Mouse (Mus musculus) embryonic facial prominence, embryonic 13.5 days (tissue): ENCODE data around the gene Agtpbp1. TPM values are rescaled to one million over a fixed set of nuclear protein-coding genes. Genes with fewer than 3 reads are reported as not detected.

Source experiments
- ATAC-seq: fragments of 200-750 bp; cut with Nextera tagmentation; 2 replicates; pipeline ENCODE4 v1.8.0; 2017; ENCODE audit warnings: low read depth; ENCODE audit not compliant: insufficient number of reproducible peaks, insufficient read depth, low FRiP score, low TSS enrichment
- H3K27ac ChIP-seq: fragments of 300-500 bp; sonication (generic); 2 replicates; pipeline ENCODE4 v1.5.1; 2015; ENCODE audit warnings: moderate library complexity, mild to moderate bottlenecking, inconsistent platforms
- H3K27me3 ChIP-seq: fragments of 300-500 bp; sonication (generic); 2 replicates; pipeline ENCODE4 v1.6.1; 2015; ENCODE audit warnings: mild to moderate bottlenecking, inconsistent platforms
- H3K36me3 ChIP-seq: fragments of 300-500 bp; sonication (generic); 2 replicates; pipeline ENCODE4 v1.6.1; 2015; ENCODE audit warnings: mild to moderate bottlenecking, inconsistent platforms
- H3K4me1 ChIP-seq: fragments of 300-500 bp; sonication (generic); 2 replicates; pipeline ENCODE4 v1.6.1; 2015; ENCODE audit warnings: inconsistent platforms
- H3K4me2 ChIP-seq: fragments of 300-500 bp; sonication (generic); 2 replicates; pipeline ENCODE4 v1.6.1; 2015; ENCODE audit warnings: moderate library complexity, mild to moderate bottlenecking, inconsistent platforms
- H3K4me3 ChIP-seq: fragments of 300-500 bp; sonication (generic); 2 replicates; pipeline ENCODE4 v1.5.1; 2015; ENCODE audit warnings: mild to moderate bottlenecking, inconsistent platforms
- H3K9ac ChIP-seq: fragments of 300-500 bp; sonication (generic); 2 replicates; pipeline ENCODE4 v1.6.1; 2015; ENCODE audit warnings: mild to moderate bottlenecking, inconsistent platforms
- H3K9me3 ChIP-seq: fragments of 300-500 bp; sonication (generic); 2 replicates; pipeline ENCODE4 v1.6.1; 2016; ENCODE audit warnings: inconsistent platforms
- WGBS: fragments of 180-500 bp; shearing (Covaris S2); methylation state at CpG from one replicate; pipeline ENCODE4 v1.1.7; 2015; ENCODE audit warnings: mixed read lengths; 5-methylcytosine and 5-hydroxymethylcytosine counted together
- polyA plus RNA-seq: library from polyadenylated mRNA; unstranded; fragments of >200 nt; fragmentation: Nextera tagmentation; extraction: Ambion mirVana; gene quantifications from 2 replicates; pipeline ENCODE4 v1.2.1, GENCODE M21; 2015

Gene Agtpbp1
- polyA plus RNA-seq, 1 experiment from 2014 or later: 17.6 TPM

DNA sequence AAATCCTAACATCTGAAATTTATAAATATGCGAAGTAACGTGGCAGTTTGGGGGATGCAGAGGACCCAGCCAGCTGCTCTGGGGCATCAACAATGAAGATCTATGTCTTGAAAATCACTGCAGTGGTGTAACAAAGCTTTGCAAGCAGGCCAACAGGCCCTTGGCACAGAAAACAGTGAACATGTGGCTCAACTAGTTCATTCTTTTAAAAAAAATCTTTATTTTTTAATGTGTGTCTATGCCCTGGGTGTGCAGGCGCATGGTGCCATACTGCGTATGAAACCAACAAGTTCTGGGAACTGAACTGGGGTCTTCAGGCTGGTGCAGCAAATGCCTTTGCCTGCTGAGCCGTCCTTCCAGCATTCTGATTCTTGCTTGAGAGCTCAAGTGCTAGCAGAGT is 32.7 kb downstream of the Agtpbp1 start:
- H3K9me3 ChIP-seq: no peaks in the 10 kb centered on the region
- H3K4me1 ChIP-seq: peaks cover 33% of the 10 kb centered on the region
- no peak overlapping the region for H3K27ac ChIP-seq
- H3K27me3 ChIP-seq: 0 out of 2 replicates have a peak, but pooled peaks cover 3% of the 10 kb centered on the region
- no peak for ATAC-seq
- 69% methylated on average over 5 of the region's 5 CpGs for WGBS
- H3K4me3 ChIP-seq: no peak overlapping the region
- H3K36me3 ChIP-seq: no peaks in the 10 kb centered on the region
- H3K4me2 ChIP-seq: no peak overlapping the region
- H3K9ac ChIP-seq: no peak overlapping the region

DNA sequence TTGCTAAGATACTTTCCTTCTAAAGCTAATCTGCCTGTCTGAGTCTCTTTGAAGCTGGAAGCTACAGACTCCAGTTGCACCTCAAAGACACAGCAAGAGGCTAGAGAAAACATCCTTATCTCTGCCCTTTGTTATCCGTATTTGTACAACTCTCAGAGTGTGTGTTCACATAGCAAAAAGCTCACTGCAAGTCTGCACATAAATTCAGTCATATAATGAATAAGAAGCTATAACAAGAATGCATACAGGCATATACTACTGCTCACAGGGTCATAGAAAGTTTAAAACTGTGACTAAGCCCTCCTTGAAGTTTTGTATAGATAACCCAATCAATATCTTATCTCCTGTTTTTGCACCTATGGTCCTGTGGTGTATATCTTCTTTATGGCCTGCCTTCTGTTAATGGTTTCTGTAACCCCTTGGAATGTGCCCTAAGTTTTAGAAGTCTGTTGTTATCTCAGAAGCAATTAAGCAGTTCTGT is 35.7 kb downstream of the Agtpbp1 start:
- Histone ChIP-seq H3K27ac (no peak overlapping the region), H3K4me1 (peaks cover 27% of the 10 kb centered on the region), H3K9me3 (no peaks in the 10 kb centered on the region), H3K4me2 (no peak overlapping the region), H3K4me3 (no peak overlapping the region), H3K9ac (no peak overlapping the region), H3K36me3 (no peaks in the 10 kb centered on the region), H3K27me3 (no peaks in the 10 kb centered on the region)
- WGBS: 68% methylated on average over 1 of the region's 1 CpGs
- ATAC-seq: no peak

DNA sequence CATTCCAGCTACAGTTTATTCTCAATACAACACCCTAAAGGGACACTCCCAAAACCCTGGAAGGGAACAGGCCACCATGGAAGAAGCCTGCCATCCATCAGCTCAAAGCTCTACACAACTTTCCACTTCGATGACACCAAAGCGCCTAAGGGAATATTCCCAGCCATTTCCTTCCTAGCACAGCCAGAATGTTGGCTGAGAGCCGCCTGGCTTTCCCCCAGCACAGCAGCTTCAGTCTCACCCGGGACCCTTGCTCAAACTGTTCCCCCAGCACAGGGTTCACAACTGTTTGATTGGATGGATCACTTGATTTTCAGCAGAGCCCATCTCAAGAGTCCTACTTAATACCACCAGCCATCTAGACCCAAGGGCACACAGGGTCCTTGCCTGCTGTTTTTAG is 37.3 kb downstream of the Agtpbp1 start:
- ATAC-seq: no peak
- H3K9ac ChIP-seq: no peak overlapping the region
- H3K9me3 ChIP-seq: no peaks in the 10 kb centered on the region
- no peaks in the 10 kb centered on the region for H3K27me3 ChIP-seq
- no peaks in the 10 kb centered on the region for H3K36me3 ChIP-seq
- no peak overlapping the region for H3K4me2 ChIP-seq
- peaks cover 28% of the 10 kb centered on the region for H3K4me1 ChIP-seq
- 58% methylated on average over 4 of the region's 4 CpGs for WGBS
- H3K4me3 ChIP-seq: no peak overlapping the region
- H3K27ac ChIP-seq: no peak overlapping the region

- H3K4me2 ChIP-seq: no peak overlapping the region
- no peak for ATAC-seq
- H3K9ac ChIP-seq: no peak overlapping the region
- H3K27ac ChIP-seq: no peak overlapping the region
- no peaks in the 10 kb centered on the region for H3K27me3 ChIP-seq
- no peaks in the 10 kb centered on the region for H3K36me3 ChIP-seq
- 81% methylated on average over 2 of the region's 2 CpGs for WGBS
- H3K4me3 ChIP-seq: no peak overlapping the region
- no peaks in the 10 kb centered on the region for H3K9me3 ChIP-seq
- H3K4me1 ChIP-seq: peaks cover 24% of the 10 kb centered on the region
These were observed 37.9 kb downstream of the Agtpbp1 start for GRCm38 (mm10) chr13:59547091-59547490.

DNA sequence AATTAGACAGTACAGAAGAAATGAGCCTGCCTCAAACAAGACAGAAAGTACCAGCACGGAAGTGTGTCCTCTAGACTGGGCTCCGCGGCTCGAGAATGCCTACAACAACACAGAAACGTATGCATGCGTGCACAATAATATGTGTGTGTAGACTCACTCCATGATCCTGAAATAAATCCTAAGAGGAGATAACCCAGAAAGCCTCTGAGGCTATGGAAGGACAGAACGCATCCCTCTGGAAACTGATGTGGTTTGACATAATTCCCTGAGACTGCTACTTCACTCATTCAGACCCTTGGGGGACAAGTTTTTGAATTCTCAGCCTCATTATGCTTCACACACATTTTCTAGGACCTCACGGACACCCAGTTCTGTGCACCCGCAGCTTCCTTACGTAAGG is 42.6 kb downstream of the Agtpbp1 start:
- ATAC-seq: no peak
- peaks cover 12% of the 10 kb centered on the region for H3K4me1 ChIP-seq
- no peak overlapping the region for H3K27ac ChIP-seq
- WGBS: 82% methylated on average over 10 of the region's 10 CpGs
- H3K36me3 ChIP-seq: no peaks in the 10 kb centered on the region
- no peaks in the 10 kb centered on the region for H3K9me3 ChIP-seq
- H3K9ac ChIP-seq: no peak overlapping the region
- H3K27me3 ChIP-seq: no peaks in the 10 kb centered on the region
- no peak overlapping the region for H3K4me3 ChIP-seq
- no peak overlapping the region for H3K4me2 ChIP-seq

DNA sequence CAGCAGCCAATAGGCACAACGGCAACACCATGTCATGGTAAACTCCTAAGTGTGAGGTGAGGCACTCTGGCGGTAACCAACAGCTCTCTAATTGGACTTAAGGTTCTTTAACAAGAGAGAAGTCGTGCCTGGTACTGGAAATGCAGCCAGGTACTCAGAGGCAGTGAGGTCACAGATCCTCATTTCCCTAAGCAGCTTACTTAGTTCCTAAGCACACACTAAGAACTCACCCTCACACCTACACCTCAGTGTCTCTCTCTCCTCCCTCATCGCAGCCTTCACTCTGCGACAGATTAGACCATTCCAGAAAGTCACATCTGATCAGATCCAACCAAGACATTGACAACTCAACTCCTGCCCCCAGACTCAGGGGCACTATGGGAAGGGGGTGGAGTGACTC is 45.0 kb downstream of the Agtpbp1 start:
- no peak for ATAC-seq
- H3K4me3 ChIP-seq: no peak overlapping the region
- no peaks in the 10 kb centered on the region for H3K9me3 ChIP-seq
- no peaks in the 10 kb centered on the region for H3K27me3 ChIP-seq
- no peak overlapping the region for H3K4me2 ChIP-seq
- no peak overlapping the region for H3K27ac ChIP-seq
- H3K4me1 ChIP-seq: peaks cover 10% of the 10 kb centered on the region
- 0 out of 2 replicates have a peak, but pooled peaks cover 7% of the 10 kb centered on the region for H3K36me3 ChIP-seq
- 88% methylated on average over 5 of the region's 5 CpGs for WGBS
- no peak overlapping the region for H3K9ac ChIP-seq

GRCm38 (mm10) chr13:59538661-59539060 is 46.4 kb downstream of the Agtpbp1 start:
- Histone ChIP-seq H3K9ac (no peak overlapping the region), H3K36me3 (0 out of 2 replicates have a peak, but pooled peaks cover 8% of the 10 kb centered on the region), H3K27ac (no peak overlapping the region), H3K4me2 (no peak overlapping the region), H3K9me3 (no peaks in the 10 kb centered on the region), H3K27me3 (no peaks in the 10 kb centered on the region), H3K4me1 (0 out of 2 replicates have a peak, but pooled peaks cover 2% of the 10 kb centered on the region), H3K4me3 (no peak overlapping the region)
- ATAC-seq: no peak
- WGBS: 93% methylated on average over 5 of the region's 5 CpGs

DNA sequence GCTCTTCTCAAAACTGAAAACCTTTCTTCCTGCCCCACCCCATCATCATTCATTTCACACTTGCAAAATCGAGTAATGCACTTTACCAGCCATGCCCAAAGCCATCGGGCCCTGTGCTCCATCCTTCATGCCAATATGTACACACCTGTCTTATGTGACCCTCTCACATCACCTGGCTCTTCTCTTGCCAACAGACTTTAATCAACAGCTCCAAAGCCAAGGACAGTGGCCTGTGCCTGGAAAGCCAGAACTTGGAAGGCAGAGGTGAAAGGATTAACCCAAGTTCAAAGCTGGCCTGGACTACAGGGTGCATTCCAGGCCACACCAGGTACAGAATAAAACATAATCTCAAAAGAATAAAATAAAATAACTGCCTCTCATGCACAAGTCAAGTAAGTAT is 48.4 kb downstream of the Agtpbp1 start:
- Histone ChIP-seq H3K9me3 (no peaks in the 10 kb centered on the region), H3K4me3 (no peak overlapping the region), H3K4me2 (no peak overlapping the region), H3K27me3 (no peaks in the 10 kb centered on the region), H3K9ac (no peak overlapping the region), H3K36me3 (peaks cover 17% of the 10 kb centered on the region), H3K4me1 (0 out of 2 replicates have a peak, but pooled peaks cover 2% of the 10 kb centered on the region), H3K27ac (no peak overlapping the region)
- WGBS: 81% methylated on average over 2 of the region's 2 CpGs
- no peak for ATAC-seq

GRCm38 (mm10) chr13:59535746-59536145 is 49.3 kb downstream of the Agtpbp1 start:
- no peak overlapping the region for H3K27ac ChIP-seq
- no peaks in the 10 kb centered on the region for H3K27me3 ChIP-seq
- no peak for ATAC-seq
- no peak overlapping the region for H3K4me2 ChIP-seq
- no peak overlapping the region for H3K9ac ChIP-seq
- no peak overlapping the region for H3K4me3 ChIP-seq
- no peaks in the 10 kb centered on the region for H3K9me3 ChIP-seq
- 0 out of 2 replicates have a peak, but pooled peaks cover 2% of the 10 kb centered on the region for H3K4me1 ChIP-seq
- H3K36me3 ChIP-seq: peaks cover 17% of the 10 kb centered on the region
- WGBS: 84% methylated on average over 6 of the region's 6 CpGs

DNA sequence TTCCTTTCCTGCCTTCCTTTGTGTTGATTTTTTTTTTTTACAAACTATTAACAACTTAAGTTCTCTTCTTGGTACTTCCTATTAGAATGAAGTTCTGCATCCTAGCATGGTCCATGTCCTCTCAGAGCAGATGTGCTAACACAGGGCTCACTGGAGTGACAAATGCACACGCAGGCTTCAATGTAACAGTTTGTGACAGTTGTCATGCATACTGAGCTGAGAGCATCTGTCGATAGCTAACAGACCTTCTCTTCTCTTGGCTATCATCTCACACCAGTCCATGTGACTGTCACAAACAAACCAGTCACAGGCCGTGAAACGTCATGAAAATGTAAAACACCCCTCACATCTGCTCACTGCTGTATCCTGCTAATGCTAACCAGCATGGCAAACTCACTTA is 50.7 kb downstream of the Agtpbp1 start:
- 58% methylated on average over 4 of the region's 4 CpGs for WGBS
- Histone ChIP-seq H3K9ac (no peak overlapping the region), H3K27ac (no peak overlapping the region), H3K4me2 (no peak overlapping the region), H3K36me3 (peaks cover 17% of the 10 kb centered on the region), H3K4me1 (0 out of 2 replicates have a peak, but pooled peaks cover 2% of the 10 kb centered on the region), H3K27me3 (no peaks in the 10 kb centered on the region), H3K9me3 (no peaks in the 10 kb centered on the region), H3K4me3 (no peak overlapping the region)
- no peak for ATAC-seq

DNA sequence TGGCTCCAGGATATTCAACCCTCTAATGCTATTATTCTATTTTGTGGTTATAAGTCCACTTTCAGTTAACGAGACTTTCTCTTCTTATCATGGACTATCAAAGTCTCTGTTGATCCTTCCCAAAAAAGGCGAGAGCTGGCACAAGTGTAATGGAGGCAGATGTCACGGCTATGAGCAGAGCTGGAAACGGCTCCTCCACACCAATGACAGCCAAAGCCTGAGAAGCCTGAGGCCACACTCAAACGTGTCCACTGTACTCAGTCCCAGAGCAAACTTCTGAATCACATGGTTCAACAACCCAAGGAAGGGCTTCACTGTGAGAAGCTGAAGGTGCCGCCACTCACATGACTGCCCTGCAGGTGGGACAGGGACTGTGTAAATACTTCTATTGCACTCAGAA is 51.7 kb downstream of the Agtpbp1 start:
- Histone ChIP-seq H3K4me3 (no peak overlapping the region), H3K4me1 (0 out of 2 replicates have a peak, but pooled peaks cover 2% of the 10 kb centered on the region), H3K9me3 (no peaks in the 10 kb centered on the region), H3K4me2 (no peak overlapping the region), H3K27ac (no peak overlapping the region), H3K9ac (no peak overlapping the region), H3K27me3 (no peaks in the 10 kb centered on the region), H3K36me3 (peaks cover 17% of the 10 kb centered on the region)
- no peak for ATAC-seq
- WGBS: 82% methylated on average over 6 of the region's 6 CpGs

GRCm38 (mm10) chr13:59531203-59531602 is 53.8 kb downstream of the Agtpbp1 start:
- Histone ChIP-seq H3K9me3 (no peaks in the 10 kb centered on the region), H3K4me1 (0 out of 2 replicates have a peak, but pooled peaks cover 2% of the 10 kb centered on the region), H3K36me3 (peaks cover 35% of the 10 kb centered on the region), H3K9ac (no peak overlapping the region), H3K4me3 (no peak overlapping the region), H3K27ac (no peak overlapping the region), H3K27me3 (no peaks in the 10 kb centered on the region), H3K4me2 (no peak overlapping the region)
- WGBS: 64% methylated on average over 2 of the region's 2 CpGs
- ATAC-seq: no peak
